Mouse (Mus musculus): Measurements from ENCODE around the gene Umodl1.

- TF ChIP-seq CHD2 (IDR thresholded peaks at IDR 0.05; ENCODE audit: low read length) (no peak), ZKSCAN1 (IDR thresholded peaks at IDR 0.05; ENCODE audit: borderline replicate concordance, low read depth, low read length) (no peak), CTCF (conservative IDR thresholded peaks at IDR 0.05 in 1 of 2, IDR thresholded peaks at IDR 0.05 in 1 of 2; ENCODE audit: low read depth in 2 of 2, low read length in 2 of 2) (no peak), POLR2A (IDR thresholded peaks at IDR 0.05; ENCODE audit: low read depth, low read length) (no peak), E2F4 (IDR thresholded peaks at IDR 0.05; ENCODE audit: insufficient replicate concordance, low read depth, low read length) (no peak), EP300 (IDR thresholded peaks at IDR 0.05; ENCODE audit: low read length) (no peak), NELFE (IDR thresholded peaks at IDR 0.05; ENCODE audit: low read depth, low read length) (no peak), RAD21 (IDR thresholded peaks at IDR 0.05; ENCODE audit: low read depth, low read length) (no peak)
Measured at GRCm38 (mm10) chr17:31042751-31043150, 88.3 kb downstream of the Umodl1 start.

Data from CH12.LX (cell line).